Mouse (Mus musculus) intestine, embryonic 15.5 days (tissue): ENCODE measurements at regions not wholly inside any gene's neighbourhood (a gene's known extent, or its start where the extent isn't known, plus 50 kb on each side); places are given as distances from the start of the nearest gene placed in this dataset.

Source experiments
- ATAC-seq: fragments of 200-750 bp; cut with Nextera tagmentation; 2 replicates; pipeline ENCODE4 v1.8.0; 2017; ENCODE audit warnings: moderate TSS enrichment, moderate library complexity
- H3K27ac ChIP-seq: fragments of 300-500 bp; sonication (generic); 2 replicates; pipeline ENCODE4 v1.5.1; 2015; ENCODE audit warnings: mild to moderate bottlenecking, inconsistent platforms
- H3K27me3 ChIP-seq: fragments of 300-500 bp; sonication (generic); replicated peaks from 2 replicates; pipeline ENCODE4 v1.6.1; 2015; ENCODE audit warnings: inconsistent platforms
- H3K36me3 ChIP-seq: fragments of 300-500 bp; sonication (generic); 2 replicates; pipeline ENCODE4 v1.6.1; 2015; ENCODE audit warnings: inconsistent platforms
- H3K4me1 ChIP-seq: fragments of 300-500 bp; sonication (generic); replicated peaks from 2 replicates; pipeline ENCODE4 v1.6.1; 2015; ENCODE audit warnings: inconsistent platforms
- H3K4me2 ChIP-seq: fragments of 300-500 bp; sonication (generic); replicated peaks from 2 replicates; pipeline ENCODE4 v1.6.1; 2015; ENCODE audit warnings: mild to moderate bottlenecking, inconsistent platforms
- H3K4me3 ChIP-seq: fragments of 300-500 bp; sonication (generic); replicated peaks from 2 replicates; pipeline ENCODE4 v1.5.1; 2015; ENCODE audit warnings: inconsistent platforms
- H3K9ac ChIP-seq: fragments of 300-500 bp; sonication (generic); 2 replicates; pipeline ENCODE4 v1.6.1; 2015; ENCODE audit warnings: inconsistent platforms
- H3K9me3 ChIP-seq: fragments of 300-500 bp; sonication (generic); 2 replicates; pipeline ENCODE4 v1.6.1; 2016; ENCODE audit warnings: inconsistent platforms
- WGBS: fragments of 180-500 bp; shearing (Covaris S2); methylation state at CpG from one replicate; pipeline ENCODE4 v1.1.7; 2015; 5-methylcytosine and 5-hydroxymethylcytosine counted together

- no peaks in the 10 kb centered on the region for H3K9me3 ChIP-seq
- no peak overlapping the region for H3K4me3 ChIP-seq
- no peaks in the 10 kb centered on the region for H3K36me3 ChIP-seq
- no peak overlapping the region for H3K27ac ChIP-seq
- H3K4me1 ChIP-seq: peaks cover 5% of the 10 kb centered on the region; the same call in 1 of the 2 replicates
- no peaks in the 10 kb centered on the region for H3K27me3 ChIP-seq
- no peak overlapping the region for H3K4me2 ChIP-seq
- H3K9ac ChIP-seq: no peak overlapping the region
- ATAC-seq: no peak
- WGBS: 62% methylated on average over 11 of the region's 11 CpGs
Observed at GRCm38 (mm10) chr13:60425140-60425539, 176.6 kb upstream of the Dapk1 start.

DNA sequence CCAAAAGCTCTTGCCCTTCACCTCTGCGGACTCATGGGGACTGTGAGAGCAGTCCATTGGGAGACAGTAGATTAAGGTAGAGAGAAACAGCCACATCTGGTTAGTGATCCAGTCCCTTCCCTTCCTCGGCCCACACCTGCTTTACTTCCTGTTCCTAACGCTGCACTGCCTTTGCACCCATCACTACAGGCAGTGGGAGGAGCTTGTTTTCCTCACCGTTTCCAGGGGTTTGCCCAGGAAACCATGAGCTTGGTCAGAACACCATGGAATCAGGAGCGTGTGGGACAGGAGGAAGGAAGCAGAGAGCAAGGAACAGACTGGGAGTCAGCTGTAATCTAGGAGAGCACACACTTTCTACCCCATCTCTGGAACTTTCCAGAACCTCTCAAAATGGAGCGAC lies 176.2 kb upstream of the Dapk1 start:
- Histone ChIP-seq H3K27ac (no peak overlapping the region), H3K4me2 (no peak overlapping the region), H3K4me3 (no peak overlapping the region), H3K27me3 (no peaks in the 10 kb centered on the region), H3K36me3 (no peaks in the 10 kb centered on the region), H3K4me1 (peaks cover 5% of the 10 kb centered on the region; the same call in 1 of the 2 replicates), H3K9me3 (no peaks in the 10 kb centered on the region), H3K9ac (no peak overlapping the region)
- 82% methylated on average over 6 of the region's 6 CpGs for WGBS
- no peak for ATAC-seq

DNA sequence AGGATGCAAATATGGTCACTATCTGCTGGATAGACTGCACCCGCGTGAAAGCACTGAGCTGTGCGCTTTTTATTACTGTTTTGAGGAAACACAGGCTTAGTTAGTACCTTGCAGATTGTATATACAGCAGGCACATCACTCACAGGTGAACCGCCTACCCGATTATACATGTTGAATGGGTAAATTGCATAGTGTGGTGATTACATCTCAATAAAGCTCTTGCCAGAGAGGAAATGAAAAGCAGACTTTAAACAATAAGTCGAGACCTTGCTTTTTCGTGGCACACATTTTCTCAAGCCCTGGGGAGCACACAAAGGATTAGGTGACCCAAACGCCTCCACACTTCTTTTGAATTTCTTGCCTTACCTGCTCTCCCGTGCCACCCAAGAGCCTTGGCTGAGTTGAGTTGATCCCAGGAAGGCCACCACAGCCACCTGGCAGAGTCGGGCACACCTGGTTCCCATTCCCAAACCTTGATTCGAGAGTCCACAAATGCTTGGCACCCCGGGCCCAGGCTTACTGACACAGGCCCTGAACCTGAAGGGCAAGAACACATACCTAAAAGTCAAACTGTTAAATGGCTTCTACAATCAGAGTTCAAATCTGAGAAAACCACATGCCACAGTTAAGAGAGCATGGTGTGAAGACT lies 175.4 kb upstream of the Dapk1 start:
- Histone ChIP-seq H3K9ac (no peak overlapping the region), H3K36me3 (no peaks in the 10 kb centered on the region), H3K4me2 (no peak overlapping the region), H3K27me3 (no peaks in the 10 kb centered on the region), H3K9me3 (no peaks in the 10 kb centered on the region), H3K27ac (no peak overlapping the region), H3K4me1 (peaks cover 5% of the 10 kb centered on the region; the same call in 1 of the 2 replicates), H3K4me3 (no peak overlapping the region)
- ATAC-seq: no peak
- WGBS: 84% methylated on average over 12 of the region's 12 CpGs

DNA sequence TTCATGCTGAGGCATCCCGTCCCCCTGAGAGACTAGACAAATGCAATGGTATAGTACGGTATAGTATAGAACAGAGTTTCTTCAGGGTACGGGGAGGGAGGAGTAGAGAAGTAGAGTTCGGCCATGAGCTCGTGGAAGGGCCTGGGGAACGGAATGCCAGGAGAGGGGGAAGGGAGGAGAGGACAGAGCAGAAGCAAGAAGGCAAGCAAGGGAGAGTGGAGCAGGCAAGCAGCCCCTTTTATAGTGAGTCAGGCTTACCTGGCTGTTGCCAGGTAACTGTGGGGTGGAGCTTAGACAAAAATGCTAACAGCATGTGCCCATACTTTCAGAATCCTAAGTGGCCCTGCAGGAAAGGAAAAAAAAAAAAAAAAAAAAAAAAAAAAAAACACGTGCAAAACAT lies 174.7 kb upstream of the Dapk1 start:
- no peak overlapping the region for H3K27ac ChIP-seq
- H3K4me2 ChIP-seq: no peak overlapping the region
- H3K4me1 ChIP-seq: peaks cover 5% of the 10 kb centered on the region; the same call in 1 of the 2 replicates
- H3K36me3 ChIP-seq: no peaks in the 10 kb centered on the region
- H3K27me3 ChIP-seq: no peaks in the 10 kb centered on the region
- 60% methylated on average over 7 of the region's 7 CpGs for WGBS
- ATAC-seq: no peak
- no peaks in the 10 kb centered on the region for H3K9me3 ChIP-seq
- H3K9ac ChIP-seq: no peak overlapping the region
- H3K4me3 ChIP-seq: no peak overlapping the region

DNA sequence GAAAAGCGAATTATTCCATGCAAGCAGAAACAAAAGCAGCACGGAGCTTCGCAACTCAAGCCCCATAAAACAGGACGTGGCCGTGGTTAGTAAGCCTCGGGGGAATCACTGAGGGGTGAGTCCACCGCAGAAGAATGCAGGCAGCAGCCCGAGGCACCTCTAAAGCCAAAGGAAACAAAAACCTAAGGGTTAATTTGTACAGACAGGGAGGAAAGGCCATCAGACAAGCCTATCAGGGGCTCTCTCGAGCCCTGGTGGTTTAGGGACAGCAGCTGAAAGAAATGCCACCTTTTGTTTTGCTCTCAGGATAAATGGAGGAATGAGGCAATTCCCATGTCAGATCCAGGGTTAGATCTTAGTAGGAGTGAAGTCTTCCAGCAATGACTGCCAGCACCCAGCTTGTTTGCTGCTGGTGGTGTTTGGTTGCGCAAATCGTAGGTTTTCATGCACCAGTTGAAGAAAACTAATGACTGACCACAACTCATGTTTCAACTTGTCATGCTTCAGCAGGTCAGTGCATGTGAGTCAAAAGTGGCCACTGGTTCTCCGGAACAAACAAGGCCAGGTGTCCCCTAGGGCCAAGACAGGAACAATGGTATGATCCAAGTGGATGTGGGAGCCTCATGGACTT lies 173.9 kb upstream of the Dapk1 start:
- H3K4me3 ChIP-seq: no peak overlapping the region
- H3K9me3 ChIP-seq: no peaks in the 10 kb centered on the region
- no peaks in the 10 kb centered on the region for H3K27me3 ChIP-seq
- peaks cover 5% of the 10 kb centered on the region; the same call in 1 of the 2 replicates for H3K4me1 ChIP-seq
- no peak overlapping the region for H3K9ac ChIP-seq
- H3K4me2 ChIP-seq: peak overlapping the region; percentile 33; the same call in 1 of the 2 replicates
- no peaks in the 10 kb centered on the region for H3K36me3 ChIP-seq
- 38% methylated on average over 12 of the region's 12 CpGs for WGBS
- ATAC-seq: no peak
- H3K27ac ChIP-seq: no peak overlapping the region

DNA sequence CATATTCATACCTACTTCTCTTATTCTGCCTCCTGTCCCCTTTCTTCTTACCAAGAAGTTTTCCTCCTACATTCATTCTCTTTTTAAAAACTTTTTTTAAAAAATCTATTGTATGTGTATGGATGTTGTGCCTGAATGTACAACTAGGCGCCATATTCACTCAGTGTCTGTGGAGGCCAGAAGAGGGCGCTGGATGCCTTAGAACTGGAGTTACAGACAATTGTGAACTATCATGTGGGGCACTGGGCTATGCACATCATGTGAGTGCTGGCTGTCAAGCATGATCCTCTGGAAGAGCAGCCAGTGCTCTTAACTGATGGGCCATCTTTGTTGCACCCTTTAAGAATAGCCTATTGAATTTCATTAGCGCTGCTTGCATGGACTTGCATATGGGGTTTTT lies 172.6 kb upstream of the Dapk1 start:
- no peak overlapping the region for H3K4me3 ChIP-seq
- H3K4me1 ChIP-seq: peaks cover 5% of the 10 kb centered on the region; the same call in 1 of the 2 replicates
- no peaks in the 10 kb centered on the region for H3K36me3 ChIP-seq
- H3K9ac ChIP-seq: no peak overlapping the region
- ATAC-seq: no peak
- H3K27me3 ChIP-seq: no peaks in the 10 kb centered on the region
- WGBS: 74% methylated on average over 3 of the region's 3 CpGs
- H3K27ac ChIP-seq: no peak overlapping the region
- H3K9me3 ChIP-seq: no peaks in the 10 kb centered on the region
- no peak overlapping the region for H3K4me2 ChIP-seq

DNA sequence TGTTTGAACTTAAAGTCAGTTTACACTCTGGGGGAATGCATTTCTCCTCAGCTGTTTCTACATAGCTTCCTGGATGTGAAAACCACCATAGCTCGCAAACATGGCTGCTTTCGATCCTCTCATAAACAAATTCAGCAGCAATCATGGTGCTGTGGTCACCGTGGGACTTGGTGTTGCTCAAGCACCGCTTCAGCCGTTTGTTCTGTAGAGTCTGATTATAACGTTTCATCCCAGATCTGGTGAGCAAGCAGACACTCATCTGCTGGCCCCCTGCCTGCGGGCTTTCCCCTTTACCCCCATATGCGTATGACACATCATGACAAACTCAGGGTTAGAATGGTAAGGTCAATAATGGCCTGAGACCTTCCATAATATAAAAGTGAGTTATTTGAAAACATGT lies 170.3 kb upstream of the Dapk1 start:
- 78% methylated on average over 8 of the region's 8 CpGs for WGBS
- Histone ChIP-seq H3K4me2 (no peak overlapping the region), H3K27ac (no peak overlapping the region), H3K4me1 (peaks cover 11% of the 10 kb centered on the region; the same call in 1 of the 2 replicates), H3K27me3 (no peaks in the 10 kb centered on the region), H3K9me3 (no peaks in the 10 kb centered on the region), H3K36me3 (no peaks in the 10 kb centered on the region), H3K4me3 (no peak overlapping the region), H3K9ac (no peak overlapping the region)
- no peak for ATAC-seq

DNA sequence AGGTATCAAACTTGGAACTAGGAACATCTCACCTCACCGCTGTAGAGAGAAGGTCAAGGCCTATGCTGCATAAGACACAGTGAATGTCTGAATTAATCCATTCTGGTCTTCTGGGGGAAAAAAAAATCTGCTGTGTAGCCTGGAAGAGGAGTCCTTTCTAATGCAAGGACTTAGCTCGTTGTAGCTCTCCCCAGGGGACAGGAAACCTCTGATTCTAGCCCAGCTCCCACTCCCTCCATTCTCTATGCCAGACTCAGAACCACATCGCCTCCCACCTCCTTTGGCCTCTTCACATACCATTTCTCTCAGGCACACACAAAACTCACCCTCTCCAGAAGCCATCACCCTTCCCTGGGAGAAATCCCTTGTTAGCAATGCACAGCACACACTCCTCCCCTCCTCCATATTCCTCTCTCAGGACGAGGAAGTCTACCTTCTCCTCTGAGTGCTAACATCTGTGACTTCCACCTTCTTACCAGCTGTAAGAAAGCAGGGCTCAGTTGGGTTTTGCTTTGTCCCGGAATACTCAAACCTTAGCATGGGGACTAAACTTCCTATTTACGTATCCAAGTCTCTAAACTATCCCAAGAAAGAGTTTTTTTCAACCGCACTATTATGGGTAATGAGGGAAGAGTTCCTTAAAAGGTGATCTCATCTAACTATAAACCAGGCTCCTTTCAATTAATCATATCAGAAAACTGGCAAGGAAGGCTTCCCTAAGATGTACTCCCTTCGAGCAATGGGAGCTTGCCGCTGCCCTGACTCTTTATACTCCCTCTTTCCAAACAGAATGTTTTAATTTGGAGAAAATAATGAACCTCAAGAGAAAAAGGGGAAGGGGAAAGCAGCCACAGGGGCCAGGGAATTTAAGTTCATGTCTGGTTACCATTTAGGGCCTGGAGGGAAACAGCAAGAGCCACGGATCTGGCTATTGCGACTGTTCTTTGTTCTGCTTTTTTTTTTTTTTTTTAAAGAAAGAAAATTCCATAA lies 167.2 kb upstream of the Dapk1 start:
- ATAC-seq: 0 out of 2 replicates have a peak, but pooled peaks have one; percentile 41

GRCm38 (mm10) chr13:60435333-60435732 lies 166.4 kb upstream of the Dapk1 start:
- ATAC-seq: no peak
- Histone ChIP-seq H3K4me2 (no peak overlapping the region), H3K9me3 (no peaks in the 10 kb centered on the region), H3K36me3 (no peaks in the 10 kb centered on the region), H3K4me3 (no peak overlapping the region), H3K27me3 (no peaks in the 10 kb centered on the region), H3K27ac (0 out of 2 replicates have a peak overlapping the region, but pooled peaks have one; percentile 63), H3K4me1 (0 out of 2 replicates have a peak, but pooled peaks cover 6% of the 10 kb centered on the region), H3K9ac (no peak overlapping the region)
- WGBS: 21% methylated on average over 5 of the region's 5 CpGs

More for the DNA sequence above, 167.2 kb upstream of the Dapk1 start:
- no peaks in the 10 kb centered on the region for H3K9me3 ChIP-seq
- peak overlapping the region; percentile 74 for H3K27ac ChIP-seq
- no peaks in the 10 kb centered on the region for H3K27me3 ChIP-seq
- no peak overlapping the region for H3K4me2 ChIP-seq
- 0 out of 2 replicates have a peak, but pooled peaks cover 6% of the 10 kb centered on the region for H3K4me1 ChIP-seq
- no peak overlapping the region for H3K9ac ChIP-seq
- no peaks in the 10 kb centered on the region for H3K36me3 ChIP-seq
- no peak overlapping the region for H3K4me3 ChIP-seq
- 57% methylated on average over 11 of the region's 11 CpGs for WGBS

- Histone ChIP-seq H3K9ac (no peak overlapping the region), H3K4me2 (no peak overlapping the region), H3K9me3 (no peaks in the 10 kb centered on the region), H3K4me3 (no peak overlapping the region), H3K27ac (no peak overlapping the region), H3K36me3 (no peaks in the 10 kb centered on the region), H3K4me1 (0 out of 2 replicates have a peak, but pooled peaks cover 6% of the 10 kb centered on the region), H3K27me3 (no peaks in the 10 kb centered on the region)
- no peak for ATAC-seq
- WGBS: 80% methylated on average over 2 of the region's 2 CpGs
Observed at GRCm38 (mm10) chr13:60438177-60438576, 163.6 kb upstream of the Dapk1 start.

GRCm38 (mm10) chr13:60440586-60440985 lies 161.2 kb upstream of the Dapk1 start:
- 0 out of 2 replicates have a peak, but pooled peaks cover 2% of the 10 kb centered on the region for H3K4me1 ChIP-seq
- no peaks in the 10 kb centered on the region for H3K9me3 ChIP-seq
- WGBS: 26% methylated on average over 3 of the region's 3 CpGs
- H3K27ac ChIP-seq: no peak overlapping the region
- ATAC-seq: peak; percentile 41; the same call in 1 of the 2 replicates
- H3K27me3 ChIP-seq: no peaks in the 10 kb centered on the region
- no peaks in the 10 kb centered on the region for H3K36me3 ChIP-seq
- H3K4me3 ChIP-seq: no peak overlapping the region
- no peak overlapping the region for H3K4me2 ChIP-seq
- no peak overlapping the region for H3K9ac ChIP-seq

DNA sequence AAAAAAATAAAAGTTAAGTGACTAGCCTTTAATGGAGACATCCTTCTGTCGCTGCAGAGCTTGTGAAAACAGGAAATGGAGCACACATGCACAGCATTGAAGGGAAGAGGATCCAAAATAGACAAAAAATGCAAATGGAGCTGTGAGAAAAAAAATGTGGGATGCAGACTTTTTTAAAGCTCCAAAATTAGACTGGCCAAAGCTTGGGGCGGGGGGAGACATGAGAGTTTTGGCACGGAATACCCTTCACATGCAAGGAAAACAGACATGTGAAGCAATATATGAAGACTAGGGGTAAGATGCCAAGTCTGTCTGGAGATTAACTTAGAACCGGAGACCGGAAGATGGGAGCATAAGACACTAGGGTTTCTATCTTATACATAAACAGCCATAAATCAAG lies 156.6 kb upstream of the Dapk1 start:
- Histone ChIP-seq H3K9ac (no peak overlapping the region), H3K27me3 (no peaks in the 10 kb centered on the region), H3K27ac (no peak overlapping the region), H3K4me2 (no peak overlapping the region), H3K4me1 (no peaks in the 10 kb centered on the region), H3K9me3 (no peaks in the 10 kb centered on the region), H3K36me3 (no peaks in the 10 kb centered on the region), H3K4me3 (no peak overlapping the region)
- no peak for ATAC-seq
- 58% methylated on average over 5 of the region's 5 CpGs for WGBS
